Mouse (Mus musculus): ENCODE measurements around the gene Lep. TPM values are rescaled to one million over a fixed set of nuclear protein-coding genes. Genes with fewer than 3 reads are reported as not detected.
A peak's percentile ranks its signal among the peaks of the same experiment; 100 is the strongest.

Lep gene
- polyA plus RNA-seq, 1 experiment from 2014 or later: not detected

- Histone ChIP-seq H3K27ac (replicated peaks in 1 of 2; ENCODE audit: control insufficient read depth in 1 of 2, insufficient read depth in 1 of 2, low read depth in 2 of 2, low read length in 2 of 2) (no peak overlapping the region), H3K4me2 (ENCODE audit: low read length) (no peak overlapping the region), H3K27me3 (ENCODE audit: control insufficient read depth, insufficient read depth, low read length) (no peaks in the 10 kb centered on the region), H3K9ac (ENCODE audit: low read length) (no peak overlapping the region), H3K4me1 (ENCODE audit: control insufficient read depth in 2 of 2, insufficient read depth in 2 of 2, low read length in 2 of 2) (no peaks in the 10 kb centered on the region; a peak in 1 of 4 replicates), H3K9me3 (ENCODE audit: control insufficient read depth, low read length) (no peaks in the 10 kb centered on the region), H3K36me3 (ENCODE audit: control insufficient read depth, insufficient read depth, low read length) (no peaks in the 10 kb centered on the region), H3K4me3 (ENCODE audit: control insufficient read depth in 1 of 2, insufficient read depth in 1 of 2, low read depth in 1 of 2, low read length in 2 of 2) (no peak overlapping the region)
- ATAC-seq (ENCODE audit: insufficient number of reproducible peaks, insufficient read depth, low FRiP score, low read depth): no peak
Observed at GRCm38 (mm10) chr6:29118231-29118630, 58.2 kb downstream of the Lep start.

DNA sequence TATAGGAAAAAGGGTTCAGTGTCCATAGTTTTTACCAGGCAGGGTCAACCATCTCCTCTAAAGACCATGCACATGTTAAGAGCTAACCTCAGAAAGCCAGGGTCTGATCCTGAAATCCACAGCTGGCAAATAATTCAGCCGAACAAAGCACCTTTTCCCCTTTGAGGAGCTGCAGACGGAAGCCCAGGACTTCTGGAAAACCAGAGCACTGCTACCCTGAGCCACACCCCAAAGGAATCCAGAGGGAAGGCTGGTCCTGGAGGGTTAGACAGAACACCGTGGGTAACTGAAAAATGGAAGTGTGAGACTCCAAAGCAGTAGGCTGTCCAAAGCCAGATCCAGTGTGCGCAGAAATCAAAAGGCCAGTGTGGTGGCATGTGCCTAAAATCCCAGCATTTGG is 58.9 kb downstream of the Lep start:
- no peak for ATAC-seq (ENCODE audit: insufficient number of reproducible peaks, insufficient read depth, low FRiP score, low read depth)
- Histone ChIP-seq H3K9me3 (ENCODE audit: control insufficient read depth, low read length) (no peaks in the 10 kb centered on the region), H3K4me2 (ENCODE audit: low read length) (no peak overlapping the region), H3K36me3 (ENCODE audit: control insufficient read depth, insufficient read depth, low read length) (peaks cover 3% of the 10 kb centered on the region), H3K4me3 (ENCODE audit: control insufficient read depth in 1 of 2, insufficient read depth in 1 of 2, low read depth in 1 of 2, low read length in 2 of 2) (no peak overlapping the region), H3K9ac (ENCODE audit: low read length) (no peak overlapping the region), H3K27me3 (ENCODE audit: control insufficient read depth, insufficient read depth, low read length) (no peaks in the 10 kb centered on the region), H3K27ac (replicated peaks in 1 of 2; ENCODE audit: control insufficient read depth in 1 of 2, insufficient read depth in 1 of 2, low read depth in 2 of 2, low read length in 2 of 2) (no peak overlapping the region), H3K4me1 (ENCODE audit: control insufficient read depth in 2 of 2, insufficient read depth in 2 of 2, low read length in 2 of 2) (no peaks in the 10 kb centered on the region; a peak in 1 of 4 replicates)
- WGBS: 65% methylated on average over 4 of the region's 4 CpGs

DNA sequence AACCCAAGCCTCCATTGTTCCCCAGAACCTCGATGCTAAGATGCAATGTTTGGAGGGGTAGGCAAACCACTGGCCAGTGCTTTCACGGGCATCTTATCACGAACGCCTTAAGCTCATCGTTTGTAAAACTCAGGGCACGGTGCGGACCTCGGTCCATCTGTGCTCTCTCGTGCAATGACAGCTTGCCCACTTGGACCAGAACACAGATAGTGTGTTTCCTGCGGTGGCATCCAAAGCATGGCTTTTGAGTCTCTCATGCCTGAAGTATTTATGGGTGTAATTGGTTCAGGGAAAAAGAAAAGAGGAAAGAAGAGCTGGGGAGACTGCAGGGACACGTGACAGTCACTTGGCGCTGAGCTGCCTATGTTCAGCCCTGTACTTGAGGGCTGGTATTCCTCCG is 60.0 kb downstream of the Lep start:
- no peak overlapping the region for H3K4me3 ChIP-seq (ENCODE audit: control insufficient read depth in 1 of 2, insufficient read depth in 1 of 2, low read depth in 1 of 2, low read length in 2 of 2)
- H3K27me3 ChIP-seq (ENCODE audit: control insufficient read depth, insufficient read depth, low read length): no peaks in the 10 kb centered on the region
- no peak for ATAC-seq (ENCODE audit: insufficient number of reproducible peaks, insufficient read depth, low FRiP score, low read depth)
- no peak overlapping the region for H3K27ac ChIP-seq (replicated peaks in 1 of 2; ENCODE audit: control insufficient read depth in 1 of 2, insufficient read depth in 1 of 2, low read depth in 2 of 2, low read length in 2 of 2)
- H3K4me2 ChIP-seq (ENCODE audit: low read length): no peak overlapping the region
- WGBS: 80% methylated on average over 13 of the region's 13 CpGs
- no peak overlapping the region for H3K9ac ChIP-seq (ENCODE audit: low read length)
- peaks cover 12% of the 10 kb centered on the region for H3K36me3 ChIP-seq (ENCODE audit: control insufficient read depth, insufficient read depth, low read length)
- no peaks in the 10 kb centered on the region; a peak in 1 of 4 replicates for H3K4me1 ChIP-seq (ENCODE audit: control insufficient read depth in 2 of 2, insufficient read depth in 2 of 2, low read length in 2 of 2)
- H3K9me3 ChIP-seq (ENCODE audit: control insufficient read depth, low read length): no peaks in the 10 kb centered on the region

Small RNAs within 50 kb of the gene (microRNA-seq; reads per million reads assigned to microRNA genes)
- 3.9 reads per million, percentile 11 among the genes with 10 or more reads in this experiment for gene Mir129-1

Other genes with a start within 250 kb of the Lep start
- 0.45 and 0.82 TPM in 2 replicates for gene Lrrc4, start 228.5 kb upstream of the Lep start, polyA plus RNA-seq (2014; fragmentation: Nextera tagmentation; extraction: Ambion mirVana)
- gene Rbm28, start 104.8 kb downstream of the Lep start, polyA plus RNA-seq (2014; fragmentation: Nextera tagmentation; extraction: Ambion mirVana): 30.2 and 35.8 TPM in 2 replicates
- 1.7 TPM in 2 replicates for gene Prrt4, start 119.4 kb downstream of the Lep start, polyA plus RNA-seq (2014; fragmentation: Nextera tagmentation; extraction: Ambion mirVana)
- 32.2 and 32.5 TPM in 2 replicates for gene Impdh1, start 156.1 kb downstream of the Lep start, polyA plus RNA-seq (2014; fragmentation: Nextera tagmentation; extraction: Ambion mirVana)
- 26.4 and 28.2 TPM in 2 replicates for gene Hilpda, start 212.3 kb downstream of the Lep start, polyA plus RNA-seq (2014; fragmentation: Nextera tagmentation; extraction: Ambion mirVana)
- 0.20 and 0.35 TPM in 2 replicates for gene Fam71f2, start 219.4 kb downstream of the Lep start, polyA plus RNA-seq (2014; fragmentation: Nextera tagmentation; extraction: Ambion mirVana)

Measured in heart, embryonic 14.5 days (tissue).